Mouse (Mus musculus) small intestine, adult 2 months (tissue): ENCODE data around the gene Dusp2.

ENCODE experiments used
- CTCF ChIP-seq: fragments of 200-500 bp; IDR thresholded peaks from 2 replicates; pipeline ENCODE4 v1.5.1; 2012; ENCODE audit warnings: low read depth, mild to moderate bottlenecking, control low read depth, inconsistent platforms, low read length, moderate library complexity, mixed read lengths; ENCODE audit not compliant: insufficient replicate concordance, insufficient read length; ENCODE audit errors: extremely low read depth
- POLR2A ChIP-seq: fragments of 200-500 bp; IDR thresholded peaks from 2 replicates; pipeline ENCODE4 v1.6.1; 2012; ENCODE audit warnings: low read depth, mild to moderate bottlenecking, control low read depth, inconsistent platforms, low read length, moderate library complexity

DNA sequence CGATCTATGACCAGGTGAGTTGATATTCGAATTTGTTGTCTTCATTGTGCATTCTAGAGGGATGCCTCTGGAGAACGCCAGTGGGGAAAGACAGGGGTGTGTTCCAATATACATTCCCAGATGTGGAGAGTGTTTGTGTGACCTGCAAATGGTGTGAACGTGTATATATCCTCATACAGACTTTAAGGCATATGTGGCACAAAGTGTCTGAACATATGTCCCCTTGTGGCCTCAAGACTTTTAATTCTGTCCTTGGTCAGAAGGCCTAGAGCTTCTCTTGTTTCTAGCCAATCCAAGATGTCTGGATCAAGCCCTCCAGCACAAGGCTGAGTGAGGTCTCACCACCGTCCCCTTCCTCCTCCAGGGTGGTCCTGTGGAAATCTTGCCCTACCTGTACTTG, 926 bp downstream of the Dusp2 start:
- no peak for TF ChIP-seq CTCF
- TF ChIP-seq POLR2A: no peak
